Mouse (Mus musculus) CH12.LX (cell line): ENCODE data around the gene Iqcf5. TPM values are rescaled to one million over a fixed set of nuclear protein-coding genes. Genes with fewer than 3 reads are reported as not detected.

ENCODE experiments used
- DNase-seq: peaks from one replicate; pipeline ENCODE4 v3.0.0-alpha.2; 2013; ENCODE audit errors: extremely low read depth
- H3K27ac ChIP-seq: 2 replicates; pipeline ENCODE4 v1.5.1; 2012; ENCODE audit warnings: low read depth, mild to moderate bottlenecking, control low read depth, moderate library complexity; ENCODE audit not compliant: insufficient read depth
- H3K27me3 ChIP-seq: replicated peaks from 2 replicates; pipeline ENCODE3; 2012; ENCODE audit warnings: inconsistent platforms
- H3K36me3 ChIP-seq, 2 experiments: replicated peaks in 1 of 2; 2 replicates each; pipeline versions ENCODE3 to v1.6.1; 2012; ENCODE audit warnings: inconsistent platforms in 1 of 2, low read length in 1 of 2, mild to moderate bottlenecking in 1 of 2, mixed read lengths in 1 of 2, moderate library complexity in 1 of 2; ENCODE audit not compliant: control insufficient read depth in 1 of 2, insufficient read depth in 1 of 2
- H3K4me1 ChIP-seq, 2 experiments: 2 replicates each; pipeline ENCODE4 v1.6.1; 2012; ENCODE audit warnings: inconsistent platforms in 1 of 2, moderate library complexity in 1 of 2; ENCODE audit not compliant: insufficient read depth in 2 of 2, control insufficient read depth in 1 of 2
- H3K4me2 ChIP-seq: 2 replicates; pipeline ENCODE4 v1.6.1; 2012; ENCODE audit warnings: low read depth, mild to moderate bottlenecking, control low read depth; ENCODE audit not compliant: poor library complexity, insufficient read depth, severe bottlenecking
- H3K4me3 ChIP-seq, 3 experiments: fragments of 150-350 bp in 1 of 3; sonication (generic) in 1 of 3; replicated peaks in 1 of 3; 2 replicates each; pipeline versions ENCODE3 to v1.5.1; 2011 to 2012; ENCODE audit warnings: low read depth in 2 of 3, low read length in 2 of 3, mild to moderate bottlenecking in 2 of 3, moderate library complexity in 2 of 3, control low read depth in 1 of 3, improper control_type of control experiment in 1 of 3, inconsistent platforms in 1 of 3, mixed read lengths in 1 of 3; ENCODE audit not compliant: poor library complexity in 1 of 3
- H3K79me2 ChIP-seq: replicated peaks from 2 replicates; pipeline ENCODE4 v1.6.1; 2012; ENCODE audit warnings: mild to moderate bottlenecking, moderate library complexity; ENCODE audit not compliant: control insufficient read depth, poor library complexity, insufficient read depth, severe bottlenecking; ENCODE audit errors: extremely low read depth
- H3K9ac ChIP-seq: 2 replicates; pipeline ENCODE4 v1.6.1; 2012; ENCODE audit warnings: low read depth, mild to moderate bottlenecking, control low read depth, moderate library complexity; ENCODE audit not compliant: insufficient read depth
- H3K9me3 ChIP-seq: replicated peaks from 2 replicates; pipeline ENCODE3; 2012; ENCODE audit warnings: low read length, inconsistent platforms, mixed read lengths
- CHD1 ChIP-seq: IDR thresholded peaks from 2 replicates; pipeline ENCODE4 v1.6.1; 2012; ENCODE audit warnings: low read depth, low read length, improper control_type of control experiment, inconsistent platforms
- CTCF ChIP-seq, 2 experiments: IDR thresholded peaks in 1 of 2; conservative IDR thresholded peaks in 1 of 2; 2 replicates each; pipeline ENCODE4 v1.5.1; 2011 to 2012; ENCODE audit warnings: low read depth in 2 of 2, low read length in 2 of 2, improper control_type of control experiment in 1 of 2, inconsistent platforms in 1 of 2, mild to moderate bottlenecking in 1 of 2, moderate library complexity in 1 of 2
- MAZ ChIP-seq: IDR thresholded peaks from 2 replicates; pipeline ENCODE4 v1.6.1; 2012; ENCODE audit warnings: low read depth, mild to moderate bottlenecking, inconsistent platforms, low read length, improper control_type of control experiment, moderate library complexity
- MEF2A ChIP-seq: IDR thresholded peaks from 2 replicates; pipeline ENCODE4 v1.6.1; 2014; ENCODE audit warnings: low read depth, mild to moderate bottlenecking, inconsistent platforms, low read length, improper control_type of control experiment, borderline replicate concordance
- MXI1 ChIP-seq: IDR thresholded peaks from 2 replicates; pipeline ENCODE4 v1.6.1; 2011; ENCODE audit warnings: mild to moderate bottlenecking, low read depth, low read length, improper control_type of control experiment
- NELFE ChIP-seq: IDR thresholded peaks from 2 replicates; pipeline ENCODE4 v1.6.1; 2011; ENCODE audit warnings: low read depth, low read length, improper control_type of control experiment
- NRF1 ChIP-seq: IDR thresholded peaks from 2 replicates; pipeline ENCODE4 v1.6.1; 2014; ENCODE audit warnings: low read depth, mild to moderate bottlenecking, inconsistent platforms, low read length, improper control_type of control experiment, moderate library complexity
- POLR2A ChIP-seq: IDR thresholded peaks from 2 replicates; pipeline ENCODE4 v1.6.1; 2011; ENCODE audit warnings: low read depth, mild to moderate bottlenecking, improper control_type of control experiment, low read length
- RAD21 ChIP-seq: IDR thresholded peaks from 2 replicates; pipeline ENCODE4 v1.6.1; 2011; ENCODE audit warnings: low read depth, mild to moderate bottlenecking, low read length, improper control_type of control experiment, moderate library complexity
- SIN3A ChIP-seq: IDR thresholded peaks from 2 replicates; pipeline ENCODE4 v1.6.1; 2012; ENCODE audit warnings: low read length, improper control_type of control experiment, inconsistent platforms
- USF1 ChIP-seq: IDR thresholded peaks from 2 replicates; pipeline ENCODE4 v1.6.1; 2014; ENCODE audit warnings: low read depth, mild to moderate bottlenecking, inconsistent platforms, low read length, improper control_type of control experiment
- USF2 ChIP-seq: conservative IDR thresholded peaks from 2 replicates; pipeline ENCODE4 v1.6.1; 2011; ENCODE audit warnings: low read depth, low read length, improper control_type of control experiment
- ZMIZ1 ChIP-seq: IDR thresholded peaks from 2 replicates; pipeline ENCODE4 v1.6.1; 2012; ENCODE audit warnings: low read depth, mild to moderate bottlenecking, inconsistent platforms, low read length, improper control_type of control experiment
- ZNF384 ChIP-seq: IDR thresholded peaks from 2 replicates; pipeline ENCODE4 v1.6.1; 2012; ENCODE audit warnings: low read depth, low read length, improper control_type of control experiment, inconsistent platforms
- dilution Hi-C: fragments of 300-500 bp; cut with MboI; formaldehyde crosslinking; loops from 2 replicates; pipeline ENCODE4 v1.14.3; 2020; ENCODE audit warnings: low sequenced_read_pairs; ENCODE audit not compliant: extremely low pct_unique_long_range_greater_than_20kb, extremely low pct_ligation_motif_present
- in situ Hi-C: fragments of 300-500 bp; cut with MboI; formaldehyde crosslinking; loops from 3 replicates; pipeline ENCODE4 v1.14.3; 2019; ENCODE audit warnings: low sequenced_read_pairs, low pct_ligation_motif_present, low pct_unique_long_range_greater_than_20kb, mixed read lengths
- polyA plus RNA-seq: library from polyadenylated mRNA; unstranded; fragments of >175 nt; gene quantifications from 2 replicates; pipeline ENCODE4 v1.2.1, GENCODE M21; 2012; ENCODE audit warnings: low read depth; ENCODE audit not compliant: insufficient read length
- total RNA-seq, 2 experiments: library from RNA; depleted of rRNA; stranded (reverse); fragments of 300-350 nt in 1 of 2; fragments of >200 nt in 1 of 2; gene quantifications; 2 replicates each; pipeline ENCODE4 v1.2.3; 2012 to 2014

Iqcf5 gene
- total RNA-seq (2012; rRNA removed) = 0.72 TPM in 1 of 2 replicates, not detected in the other
- 0.77 TPM in 1 of 2 replicates, not detected in the other for total RNA-seq (2014; rRNA removed)
- 1.8 and 2.9 TPM in 2 replicates for polyA plus RNA-seq

DNA sequence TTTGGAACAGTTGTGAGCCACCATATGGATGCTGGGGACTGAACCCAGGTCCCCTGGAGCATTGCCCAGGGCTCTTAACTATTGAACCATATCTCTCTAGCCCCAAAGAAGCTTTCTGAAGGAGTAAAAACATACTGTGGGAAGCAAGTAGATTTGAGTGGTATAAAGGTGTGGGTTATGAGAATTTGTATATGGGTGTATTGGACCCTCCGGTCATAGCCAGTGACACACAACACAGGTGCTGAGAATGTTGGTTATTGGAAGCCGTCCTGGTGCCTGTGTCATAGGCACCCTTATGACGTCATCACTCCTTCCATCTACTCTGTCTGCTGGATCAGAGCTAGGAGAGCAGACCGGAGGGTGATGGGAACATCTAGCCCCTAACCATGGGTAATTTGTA lies at the start of gene Iqcf5:
Iqcf5 (plus strand) TSS at position 301 of the 400 bp plus-strand sequence.
- Histone ChIP-seq H3K27ac (no peak within 1 kb of the TSS), H3K4me1 (peaks cover 0 to 7% of the 10 kb centered on the region in 2 experiments; a peak in 2 of 4 replicates), H3K9ac (no peak within 1 kb of the TSS), H3K36me3 (no peaks in the 10 kb centered on the region), H3K4me2 (no peak within 1 kb of the TSS), H3K4me3 (no peak within 1 kb of the TSS), H3K27me3 (no peaks in the 10 kb centered on the region), H3K9me3 (peaks cover 2% of the 10 kb centered on the region), H3K79me2 (no peaks in the 10 kb centered on the region)
- dilution Hi-C loops = no loop called here
- in situ Hi-C loops = no loop called here
- TF ChIP-seq ZNF384 (no peak), CHD1 (no peak), ZMIZ1 (no peak), POLR2A (no peak), NRF1 (no peak), SIN3A (no peak), USF1 (no peak), RAD21 (no peak), CTCF (conservative IDR thresholded peaks at IDR 0.05 in 1 of 2, IDR thresholded peaks at IDR 0.05 in 1 of 2; ENCODE audit: low read depth in 2 of 2, low read length in 2 of 2) (no peak), MAZ (no peak)
- no peak for DNase-seq

DNA sequence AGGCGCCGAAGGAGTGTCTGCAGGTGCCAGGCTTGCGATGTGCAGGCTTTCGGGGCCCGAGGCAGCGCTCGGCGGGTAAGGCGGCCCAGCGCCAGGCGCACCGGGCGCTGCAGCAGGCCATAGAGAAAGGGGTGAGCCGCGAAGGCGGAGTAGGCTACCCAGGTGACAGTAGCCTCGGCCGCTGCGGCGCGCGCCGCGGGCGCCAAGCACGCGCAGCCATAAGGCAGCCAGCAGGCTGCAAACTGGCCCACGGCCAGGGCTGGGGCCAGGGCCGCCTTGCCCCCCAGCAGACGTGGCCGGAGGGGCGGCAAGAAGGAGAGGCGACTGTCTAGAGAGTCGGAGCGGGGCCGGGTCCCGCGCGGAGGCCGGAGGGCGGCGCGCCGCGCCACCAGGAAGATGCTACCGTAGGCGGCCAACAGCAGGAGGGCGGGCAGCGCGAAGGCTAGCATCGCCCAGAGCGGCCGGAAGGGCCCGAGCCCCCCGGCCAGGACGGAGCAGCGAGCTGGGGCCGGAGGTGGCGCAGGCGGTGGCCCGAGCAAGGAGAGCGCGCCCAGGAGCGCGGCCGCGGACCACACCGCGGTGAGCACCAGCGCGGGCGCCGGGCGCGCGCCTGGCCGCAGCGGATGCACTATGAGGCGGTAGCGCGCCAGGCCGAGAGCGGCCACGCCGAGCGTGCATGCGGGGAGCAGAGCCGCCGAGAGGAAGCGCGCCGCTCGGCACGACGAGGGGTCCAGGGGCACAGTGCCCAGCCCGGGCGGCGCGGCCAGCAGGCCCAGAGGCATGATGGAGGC lies 49.4 kb upstream of the Iqcf5 start:
- no peaks in the 10 kb centered on the region for H3K79me2 ChIP-seq
- H3K9me3 ChIP-seq = peaks cover 16% of the 10 kb centered on the region
- no peak for DNase-seq
- no peak overlapping the region for H3K4me2 ChIP-seq
- H3K36me3 ChIP-seq = peaks cover 43 to 63% of the 10 kb centered on the region in 2 experiments
- H3K4me3 ChIP-seq = no peak overlapping the region
- no peak for TF ChIP-seq USF2
- TF ChIP-seq NELFE = no peak
- TF ChIP-seq MXI1 = no peak
- TF ChIP-seq MEF2A = no peak
- no peak overlapping the region for H3K9ac ChIP-seq
- in situ Hi-C loops (no loop called here), dilution Hi-C loops (no loop called here)
- H3K4me1 ChIP-seq = no peaks in the 10 kb centered on the region
- H3K27ac ChIP-seq = no peak overlapping the region
- no peaks in the 10 kb centered on the region for H3K27me3 ChIP-seq
